Mouse (Mus musculus): Measurements from ENCODE around the gene Pabpc4.
"Not testable (repeated sequence)": the region's sequence is repeated elsewhere in the genome, so short reads cannot be mapped to it uniquely, and the experiment has no call there.

The Pabpc4 gene

DNA sequence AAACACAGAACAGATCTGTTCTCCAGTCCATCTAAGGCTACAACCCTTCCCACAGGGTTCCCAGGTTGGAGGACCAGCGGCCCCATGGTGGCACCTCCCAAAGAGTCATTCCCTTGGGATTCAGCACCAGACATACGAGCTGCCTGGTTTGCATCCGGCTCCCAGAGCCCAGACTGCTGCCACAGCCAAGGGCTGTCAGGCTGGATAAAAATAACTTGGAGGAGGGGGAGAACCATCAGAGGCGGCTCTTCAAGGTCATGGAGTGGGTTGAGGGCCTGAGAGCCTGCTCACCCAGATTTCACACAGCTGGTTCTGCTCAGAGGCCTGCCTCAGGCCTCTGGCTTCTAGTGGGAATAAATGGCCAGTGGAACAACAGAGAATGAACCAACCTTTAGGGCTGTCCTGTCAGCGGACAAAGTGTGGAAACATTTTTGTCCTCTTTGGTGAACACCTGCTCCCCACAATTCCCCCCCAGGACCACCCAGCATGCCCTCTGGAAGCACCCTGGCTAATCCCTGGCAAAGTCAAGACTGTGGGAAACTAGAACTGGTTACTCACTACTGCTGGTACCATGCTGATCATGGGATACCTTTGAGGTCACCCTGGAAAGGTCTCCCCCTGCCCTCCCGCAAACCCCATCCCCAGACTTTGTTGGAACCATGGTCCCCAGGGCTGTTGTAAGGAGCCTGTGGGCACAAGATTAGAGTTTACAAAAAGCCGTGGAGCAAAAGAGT lies 14.8 kb upstream of the Pabpc4 start:
- DNase-seq (ENCODE audit: low spot score), result no peak

GRCm38 (mm10) chr4:123248971-123249567 lies 13.1 kb upstream of the Pabpc4 start:
- DNase-seq (ENCODE audit: low spot score), result peak; percentile 80

DNA sequence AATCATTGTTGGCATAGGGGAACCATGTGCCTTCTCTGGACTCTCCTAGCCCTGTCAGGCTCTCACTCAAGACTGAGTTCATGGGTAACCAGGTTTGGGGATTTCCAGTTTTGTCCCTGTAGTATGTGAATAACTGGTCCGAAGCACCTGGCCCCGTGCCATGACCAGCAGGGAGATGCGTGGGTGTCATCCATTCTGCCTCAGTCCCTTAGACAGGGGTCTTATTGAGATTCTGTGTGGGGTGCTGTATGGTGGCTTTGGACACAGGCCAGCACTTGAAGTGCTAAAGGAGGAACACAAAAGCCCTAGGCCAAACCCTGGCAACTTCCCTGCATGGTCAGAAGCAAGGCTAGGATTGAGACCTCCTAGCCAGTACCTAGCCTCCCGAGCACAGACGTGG lies 9.9 kb upstream of the Pabpc4 start:
- no peak for DNase-seq (ENCODE audit: low spot score)

DNA sequence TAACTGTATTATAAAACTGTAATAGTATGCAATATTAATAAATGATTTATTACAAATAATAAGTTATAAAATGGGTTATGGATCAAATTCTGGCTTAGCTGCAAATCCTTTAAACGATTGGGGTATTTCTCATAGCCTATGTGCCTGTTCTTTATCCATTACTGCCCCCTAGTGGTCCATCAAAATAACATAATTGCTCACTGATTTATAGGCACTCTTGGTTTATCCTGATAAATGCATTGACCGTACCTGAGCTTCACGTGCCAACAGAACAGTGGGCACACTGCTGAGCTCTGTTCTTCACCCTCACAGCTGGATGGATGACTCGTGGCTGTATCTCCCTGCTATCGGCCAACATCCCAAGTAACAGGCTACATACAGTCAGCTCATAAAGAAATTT lies 7.5 kb upstream of the Pabpc4 start:
- DNase-seq (ENCODE audit: low spot score), result peak; percentile 39

- DNase-seq (ENCODE audit: low spot score), result no peak
These were observed 1.9 kb upstream of the Pabpc4 start for GRCm38 (mm10) chr4:123260071-123260746.

GRCm38 (mm10) chr4:123271063-123271462 lies 8.9 kb downstream of the Pabpc4 start:
- no peak for DNase-seq (ENCODE audit: low spot score)

DNA sequence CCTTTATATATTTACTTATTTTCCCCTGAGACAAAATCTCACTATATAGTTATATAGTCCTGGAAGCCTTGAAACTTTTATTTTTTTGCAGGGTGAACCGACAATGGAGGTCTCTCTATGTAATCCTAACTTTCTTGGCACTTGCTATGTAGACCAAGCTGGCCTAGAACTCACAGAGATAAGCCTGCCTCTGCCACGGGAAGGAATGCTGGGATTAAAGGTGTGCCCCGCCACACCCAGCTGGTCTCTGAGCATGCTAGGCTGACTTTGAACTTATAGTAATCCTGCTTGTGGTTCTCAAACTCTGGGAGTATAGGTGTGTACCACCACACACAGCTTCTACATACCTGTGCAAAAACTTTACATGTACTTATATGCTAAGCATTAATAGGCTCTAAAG lies 18.0 kb downstream of the Pabpc4 start:
- no peak for DNase-seq (ENCODE audit: low spot score)

DNA sequence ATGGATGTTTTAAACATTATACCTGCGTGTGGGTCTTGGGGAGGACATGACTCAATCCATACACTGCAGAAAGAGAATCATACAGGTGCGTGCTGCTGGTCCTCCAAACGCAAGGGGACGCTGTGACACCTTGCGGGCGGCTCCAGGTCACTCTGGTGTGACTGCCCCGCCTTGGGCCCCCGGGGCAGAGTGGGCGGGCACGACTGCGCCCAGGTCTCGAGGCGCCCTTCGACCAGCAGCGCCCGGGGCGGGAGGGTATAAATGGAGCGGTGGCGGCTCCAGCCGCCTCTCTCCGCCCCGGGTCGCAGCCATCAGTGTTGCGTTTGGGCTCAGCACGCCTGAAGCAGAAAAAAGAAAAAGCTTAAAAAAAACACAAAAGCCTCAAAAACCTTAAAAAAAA lies 20.3 kb downstream of the Pabpc4 start:
- DNase-seq (ENCODE audit: low spot score), result peak; percentile 80

GRCm38 (mm10) chr4:123282915-123283674 lies 20.9 kb downstream of the Pabpc4 start:
- DNase-seq (ENCODE audit: low spot score), result not testable (repeated sequence)

GRCm38 (mm10) chr4:123283675-123284064 lies 21.5 kb downstream of the Pabpc4 start:
- not testable (repeated sequence) for DNase-seq (ENCODE audit: low spot score)

DNA sequence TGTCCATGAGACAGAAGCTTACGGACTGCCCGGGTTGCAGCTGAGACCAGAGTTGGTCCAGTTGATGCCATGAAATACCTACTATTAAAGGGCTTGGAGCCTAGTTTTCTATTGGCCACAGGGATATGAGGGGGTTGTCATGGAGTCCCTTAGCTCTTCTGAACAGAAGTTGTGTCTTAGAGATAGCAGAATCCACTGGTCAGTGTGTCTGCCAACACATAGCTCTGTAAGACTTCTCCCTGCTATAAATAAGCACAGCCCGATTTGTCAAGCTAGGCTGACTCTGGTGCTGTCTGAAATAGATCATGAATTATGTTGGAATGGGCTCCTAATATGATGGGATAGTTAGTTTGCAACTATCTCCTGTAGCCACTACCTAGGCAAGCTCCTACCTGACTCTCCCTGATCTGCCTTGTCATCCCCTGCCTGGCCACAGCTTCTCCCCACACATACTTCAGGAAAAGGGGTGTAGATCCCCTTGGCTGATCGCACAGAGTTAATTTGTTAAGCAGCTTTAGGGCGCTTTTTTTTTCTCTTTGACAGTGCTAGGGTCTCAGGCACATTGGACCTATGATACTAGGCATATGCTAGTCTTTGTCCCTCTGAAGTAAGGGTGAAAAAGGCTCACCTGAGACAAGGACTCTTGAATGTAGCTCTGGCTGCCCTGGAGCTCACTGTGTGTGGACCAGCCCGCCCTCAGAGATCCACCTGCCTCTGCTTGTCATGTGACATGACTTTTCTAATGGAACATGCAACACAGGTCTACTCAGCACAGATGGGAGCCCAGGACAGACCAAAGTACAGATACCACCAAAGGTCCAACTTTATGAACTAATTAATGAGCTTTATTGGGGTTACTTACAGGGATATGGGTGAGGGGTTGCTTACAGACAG lies 22.8 kb downstream of the Pabpc4 start:
- no peak for DNase-seq (ENCODE audit: low spot score)

DNA sequence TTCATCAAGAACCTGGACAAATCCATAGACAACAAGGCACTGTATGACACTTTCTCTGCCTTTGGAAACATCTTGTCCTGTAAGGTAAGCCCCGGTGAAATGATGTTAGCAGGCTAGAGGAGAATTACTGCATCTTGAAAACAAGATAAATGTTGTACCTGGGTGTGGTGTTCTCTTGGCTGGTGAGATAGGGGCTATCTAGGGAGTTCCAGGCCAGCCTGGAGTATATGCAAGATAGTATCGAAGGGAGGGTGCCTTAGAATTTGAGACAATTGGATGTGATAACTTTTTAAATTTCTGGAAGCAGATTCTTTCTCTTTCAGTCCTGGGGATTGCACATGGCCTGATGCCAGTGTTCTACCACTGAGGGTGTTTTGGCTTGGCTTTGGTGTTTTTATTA lies 24.6 kb downstream of the Pabpc4 start:
- no peak for DNase-seq (ENCODE audit: low spot score)

DNA sequence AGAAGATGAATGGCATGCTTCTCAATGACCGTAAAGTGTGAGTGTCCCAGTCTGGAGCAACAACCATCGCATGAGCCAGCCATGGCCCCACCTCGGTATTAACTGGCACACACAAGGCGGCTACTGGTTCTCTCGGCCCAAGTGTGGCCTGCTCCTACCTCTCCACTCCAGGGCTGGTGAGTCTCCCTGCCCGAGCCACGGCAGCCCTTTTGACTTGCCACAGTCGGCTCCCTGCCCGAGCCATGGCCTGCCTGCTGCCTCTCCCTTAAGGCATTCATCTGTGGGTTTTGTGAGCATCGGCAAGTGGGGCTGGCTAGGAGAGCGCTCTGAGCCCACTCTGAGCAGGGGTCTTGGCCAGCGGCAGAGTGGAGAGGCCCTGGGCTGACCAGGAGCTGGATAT lies 26.9 kb downstream of the Pabpc4 start:
- DNase-seq (ENCODE audit: low spot score), result no peak

DNA sequence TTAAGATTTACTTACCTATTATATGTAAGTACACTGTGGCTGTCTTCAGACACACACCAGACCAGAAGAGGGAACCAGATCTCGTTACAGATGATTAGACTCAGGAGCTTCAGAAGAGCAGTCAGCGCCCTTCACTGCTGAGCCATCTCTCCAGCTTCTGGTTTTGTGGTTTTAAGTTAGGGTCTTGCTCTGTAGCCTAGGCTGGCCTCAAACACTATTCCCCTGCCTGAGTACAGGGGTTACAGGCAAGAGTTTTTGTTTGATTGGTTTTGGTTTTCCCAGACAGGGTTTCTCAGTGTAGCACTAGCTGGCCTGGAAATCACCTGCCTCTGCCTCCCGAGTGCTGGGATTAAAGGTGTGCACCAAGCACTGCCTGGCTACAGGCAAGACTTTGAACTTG lies 30.2 kb downstream of the Pabpc4 start:
- no peak for DNase-seq (ENCODE audit: low spot score)

- no peak for DNase-seq (ENCODE audit: low spot score)
These were observed 30.8 kb downstream of the Pabpc4 start for GRCm38 (mm10) chr4:123292989-123293388.

DNA sequence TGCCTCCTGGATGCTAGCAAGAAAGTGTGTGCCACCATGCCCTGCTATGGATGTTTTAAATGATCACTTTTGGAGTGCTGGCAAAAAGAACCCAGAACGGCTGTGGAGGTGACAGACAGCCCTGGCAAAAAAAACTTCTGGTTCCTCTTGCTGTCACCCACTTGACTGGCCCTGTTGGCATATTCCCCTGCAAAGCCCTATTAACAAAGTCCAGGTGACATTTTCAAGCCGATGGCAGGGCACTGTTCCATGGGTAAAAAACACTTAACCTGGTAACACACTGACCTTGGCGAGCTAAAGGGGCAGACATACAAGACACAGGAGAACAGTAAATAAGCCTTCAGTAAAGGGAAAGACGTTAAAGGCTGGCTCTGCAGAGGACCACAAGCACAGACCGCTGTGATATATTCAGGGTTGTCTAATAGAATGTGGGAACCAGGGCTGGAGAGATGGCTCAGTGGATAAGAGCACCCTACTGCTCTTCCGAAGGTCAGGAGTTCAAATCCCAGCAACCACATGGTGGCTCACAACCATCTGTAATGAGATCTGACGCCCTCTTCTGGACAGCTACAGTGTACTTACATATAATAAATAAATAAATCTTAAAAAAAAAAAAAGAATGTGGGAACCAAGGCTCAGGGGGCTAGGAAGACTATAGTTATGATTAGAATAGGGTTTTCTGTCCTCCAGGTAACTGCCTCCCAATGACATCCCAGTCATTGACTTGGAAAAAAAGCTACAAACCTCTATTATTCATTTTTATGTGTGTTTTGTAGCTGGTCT lies 31.7 kb downstream of the Pabpc4 start:
- DNase-seq (ENCODE audit: low spot score), result no peak

DNA sequence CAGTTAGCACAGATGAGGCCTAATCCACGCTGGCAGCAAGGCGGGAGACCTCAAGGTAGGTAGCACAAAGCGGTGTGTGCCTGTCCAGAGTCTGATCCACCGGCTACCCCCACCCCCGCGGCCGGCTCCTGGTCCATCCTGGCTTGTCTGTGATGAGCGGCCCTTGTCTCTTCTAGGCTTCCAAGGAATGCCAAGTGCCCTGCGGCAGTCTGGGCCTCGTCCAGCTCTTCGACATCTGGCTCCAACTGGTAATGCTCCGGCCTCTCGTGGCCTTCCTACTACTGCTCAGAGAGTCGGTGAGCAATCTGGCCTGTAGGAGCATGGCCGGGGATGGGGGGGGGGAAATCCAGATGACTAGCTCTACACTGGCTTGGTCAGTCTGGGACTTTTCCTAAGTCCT lies 32.9 kb downstream of the Pabpc4 start:
- DNase-seq (ENCODE audit: low spot score), result not testable (repeated sequence)

GRCm38 (mm10) chr4:123295516-123296147 lies 33.5 kb downstream of the Pabpc4 start:
- DNase-seq (ENCODE audit: low spot score), result no peak

DNA sequence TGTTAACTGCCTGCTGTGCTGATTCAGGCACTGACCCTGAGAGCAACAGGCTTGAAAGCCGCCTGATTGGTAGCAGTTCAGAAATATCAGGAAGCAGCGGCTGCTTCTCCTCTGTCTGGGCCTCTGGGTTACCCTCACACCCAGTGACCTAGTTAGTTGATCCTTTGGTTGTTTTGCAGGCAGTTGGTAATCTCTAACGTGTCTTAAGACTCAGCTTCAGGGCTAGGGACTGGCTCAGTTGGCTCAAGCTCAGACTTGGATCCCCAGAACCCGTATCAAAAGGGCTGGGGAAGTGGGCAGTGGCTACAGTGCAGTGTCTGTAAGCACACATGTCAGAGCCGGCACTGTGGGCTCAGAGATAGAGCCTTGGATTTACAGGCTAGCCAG lies 34.0 kb downstream of the Pabpc4 start:
- DNase-seq (ENCODE audit: low spot score), result no peak
